Mouse (Mus musculus) intestine, embryonic 16.5 days (tissue): ENCODE results near the gene Thg1l. TPM values are rescaled to one million over a fixed set of nuclear protein-coding genes. Genes with fewer than 3 reads are reported as not detected.
A peak's percentile ranks its signal among the peaks of the same experiment; 100 is the strongest.

Source experiments
- ATAC-seq: fragments of 200-750 bp; cut with Nextera tagmentation; 2 replicates; pipeline ENCODE4 v1.8.0; 2017; ENCODE audit warnings: moderate TSS enrichment, moderate library complexity
- H3K27ac ChIP-seq: fragments of 300-500 bp; sonication (generic); 2 replicates; pipeline ENCODE4 v1.5.1; 2014; ENCODE audit warnings: mild to moderate bottlenecking, low read length
- H3K27me3 ChIP-seq: fragments of 300-500 bp; sonication (generic); replicated peaks from 2 replicates; pipeline ENCODE4 v1.6.1; 2014; ENCODE audit warnings: low read length, control low read depth, mixed read lengths; ENCODE audit not compliant: control insufficient read depth, insufficient read depth
- H3K36me3 ChIP-seq: fragments of 300-500 bp; sonication (generic); 2 replicates; pipeline ENCODE4 v1.6.1; 2014; ENCODE audit warnings: low read length, control low read depth; ENCODE audit not compliant: control insufficient read depth, insufficient read depth
- H3K4me1 ChIP-seq: fragments of 300-500 bp; sonication (generic); 2 replicates; pipeline ENCODE4 v1.6.1; 2014; ENCODE audit warnings: low read length, control low read depth, mixed read lengths; ENCODE audit not compliant: control insufficient read depth, insufficient read depth
- H3K4me2 ChIP-seq: fragments of 300-500 bp; sonication (generic); 2 replicates; pipeline ENCODE4 v1.6.1; 2014; ENCODE audit warnings: low read depth, low read length, control low read depth
- H3K4me3 ChIP-seq: fragments of 300-500 bp; sonication (generic); 2 replicates; pipeline ENCODE4 v1.5.1; 2014; ENCODE audit warnings: mild to moderate bottlenecking, low read length
- H3K9ac ChIP-seq: fragments of 300-500 bp; sonication (generic); 2 replicates; pipeline ENCODE4 v1.6.1; 2014; ENCODE audit warnings: low read depth, low read length
- H3K9me3 ChIP-seq: fragments of 300-500 bp; sonication (generic); 2 replicates; pipeline ENCODE4 v1.6.1; 2016; ENCODE audit warnings: low read length, control low read depth; ENCODE audit not compliant: control insufficient read depth
- WGBS: fragments of 180-500 bp; shearing (Covaris S2); extraction: QIAGEN DNeasy Blood & Tissue Kit; methylation state at CpG from one replicate; pipeline ENCODE4 v1.1.7; 2014; 5-methylcytosine and 5-hydroxymethylcytosine counted together
- polyA plus RNA-seq: library from polyadenylated mRNA; unstranded; fragments of >200 nt; fragmentation: Nextera tagmentation; extraction: Ambion mirVana; gene quantifications from 2 replicates; pipeline ENCODE4 v1.2.1, GENCODE M21; 2015

The Thg1l gene
- polyA plus RNA-seq, 1 experiment from 2014 or later: 13.5 TPM

DNA sequence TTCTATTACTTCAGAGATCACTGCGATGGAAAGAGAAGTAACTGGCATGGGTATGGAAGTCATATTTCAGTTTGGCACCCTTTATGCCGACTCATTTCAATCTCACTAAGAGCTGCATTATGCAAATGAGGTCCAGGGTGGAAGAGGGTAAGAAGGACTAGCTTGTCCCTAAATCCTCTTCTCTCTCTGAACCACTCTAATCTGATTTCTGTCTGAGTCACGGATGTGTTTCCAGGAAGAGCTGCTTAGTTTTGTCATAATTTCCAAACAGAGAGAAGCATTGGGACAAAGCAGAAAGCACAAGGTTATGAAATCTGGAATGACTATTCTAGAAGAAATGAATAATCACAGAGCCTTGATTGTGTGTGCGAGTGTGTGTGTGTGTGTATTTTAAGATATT is 11.6 kb upstream of the Thg1l start:
- Histone ChIP-seq H3K4me3 (no peak overlapping the region), H3K36me3 (no peaks in the 10 kb centered on the region), H3K4me1 (no peaks in the 10 kb centered on the region), H3K27me3 (no peaks in the 10 kb centered on the region), H3K27ac (no peak overlapping the region), H3K9me3 (no peaks in the 10 kb centered on the region), H3K9ac (no peak overlapping the region), H3K4me2 (no peak overlapping the region)
- 81% methylated on average over 4 of the region's 4 CpGs for WGBS
- ATAC-seq: no peak

DNA sequence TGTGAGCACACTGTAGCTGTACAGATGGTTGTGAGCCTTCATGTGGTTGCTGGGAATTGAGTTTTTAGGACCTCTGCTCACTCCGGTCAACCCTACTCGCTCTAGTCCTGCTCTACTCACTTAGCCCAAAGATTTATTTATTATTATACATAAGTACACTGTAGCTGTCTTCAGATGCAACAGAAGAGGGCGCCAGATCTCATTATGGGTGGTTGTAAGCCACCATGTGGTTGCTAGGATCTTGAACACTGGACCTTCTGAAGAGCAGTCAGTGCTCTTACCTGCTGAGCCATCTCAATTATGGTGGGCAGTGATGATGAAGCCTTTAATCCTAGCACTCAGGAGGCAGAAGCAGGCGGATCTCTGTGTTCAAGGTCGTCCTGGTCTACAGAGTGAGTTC is 4.7 kb upstream of the Thg1l start:
- no peak overlapping the region for H3K4me2 ChIP-seq
- H3K4me3 ChIP-seq: no peak overlapping the region
- H3K4me1 ChIP-seq: no peaks in the 10 kb centered on the region
- WGBS: 84% methylated on average over 5 of the region's 5 CpGs
- no peak for ATAC-seq
- H3K27me3 ChIP-seq: no peaks in the 10 kb centered on the region
- no peaks in the 10 kb centered on the region for H3K36me3 ChIP-seq
- no peak overlapping the region for H3K27ac ChIP-seq
- H3K9me3 ChIP-seq: no peaks in the 10 kb centered on the region
- no peak overlapping the region for H3K9ac ChIP-seq

DNA sequence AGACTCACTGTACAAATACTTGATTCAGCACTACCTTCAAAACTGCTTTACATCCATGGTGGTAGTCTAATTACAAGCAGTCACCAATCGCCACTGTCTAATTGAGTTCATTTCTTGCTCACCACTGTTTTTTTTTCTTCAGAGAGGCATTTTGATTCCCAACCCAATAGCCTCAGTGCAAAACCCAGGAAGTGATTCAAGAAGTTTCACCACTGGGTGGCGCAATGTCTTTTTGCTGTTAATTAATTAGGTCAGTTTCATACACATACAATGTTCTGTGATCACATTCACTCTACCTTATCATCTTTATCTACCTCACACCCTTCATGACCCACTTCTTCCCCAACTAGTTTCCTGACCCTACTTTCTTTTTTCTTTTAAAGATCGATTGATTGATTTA is 4.3 kb upstream of the Thg1l start:
- Histone ChIP-seq H3K27me3 (no peaks in the 10 kb centered on the region), H3K36me3 (no peaks in the 10 kb centered on the region), H3K27ac (no peak overlapping the region), H3K4me2 (no peak overlapping the region), H3K9ac (no peak overlapping the region), H3K4me1 (no peaks in the 10 kb centered on the region), H3K9me3 (no peaks in the 10 kb centered on the region), H3K4me3 (no peak overlapping the region)
- ATAC-seq: no peak
- WGBS: 79% methylated on average over 3 of the region's 3 CpGs

DNA sequence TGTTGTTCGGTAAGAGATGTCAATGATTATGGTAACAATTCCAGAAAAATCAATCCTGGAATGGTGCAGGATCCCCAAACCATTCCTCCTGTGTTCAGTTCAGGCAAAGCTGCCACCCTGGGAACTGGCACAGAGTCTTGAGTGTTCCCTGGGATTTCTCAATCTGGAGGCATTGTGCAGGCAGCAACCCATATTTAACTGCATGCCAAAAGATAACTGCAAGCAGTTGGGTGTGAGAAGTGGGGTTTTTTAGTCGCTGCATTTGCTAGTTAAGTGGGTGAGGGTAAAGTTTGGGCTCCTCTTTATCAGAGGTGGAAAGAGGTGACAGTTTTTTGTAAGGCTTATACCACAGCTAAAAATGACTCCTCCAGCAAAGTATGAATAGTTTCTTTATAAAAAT is 7.8 kb downstream of the Thg1l start:
- Histone ChIP-seq H3K4me3 (no peak overlapping the region), H3K4me1 (peaks cover 9% of the 10 kb centered on the region), H3K9ac (no peak overlapping the region), H3K4me2 (no peak overlapping the region), H3K27me3 (no peaks in the 10 kb centered on the region), H3K36me3 (peaks cover 7% of the 10 kb centered on the region; the same call in 1 of the 2 replicates), H3K27ac (no peak overlapping the region), H3K9me3 (no peaks in the 10 kb centered on the region)
- no peak for ATAC-seq
- WGBS: 80% methylated on average over 2 of the region's 2 CpGs

DNA sequence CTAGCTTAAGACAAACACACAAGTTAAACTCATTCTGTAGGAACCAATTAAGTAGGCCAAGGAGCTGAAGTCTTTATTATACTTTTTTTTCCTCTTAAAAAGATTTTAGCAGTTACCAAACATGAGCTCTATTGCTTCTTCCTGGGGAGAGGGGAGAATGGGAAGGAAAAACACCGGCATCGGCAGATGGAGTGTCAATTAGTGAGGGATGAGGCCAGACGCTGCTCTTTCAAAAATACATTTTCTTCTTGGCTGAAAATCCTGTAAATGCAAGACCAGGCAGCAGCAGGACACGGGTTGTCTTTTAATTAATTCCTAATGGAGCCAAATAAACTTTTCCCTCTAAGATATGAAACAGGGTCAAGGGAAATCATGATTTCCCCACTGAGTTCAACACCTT is 8.5 kb downstream of the Thg1l start:
- Histone ChIP-seq H3K4me2 (no peak overlapping the region), H3K4me3 (no peak overlapping the region), H3K4me1 (peaks cover 9% of the 10 kb centered on the region), H3K27ac (no peak overlapping the region), H3K27me3 (no peaks in the 10 kb centered on the region), H3K36me3 (peaks cover 7% of the 10 kb centered on the region; the same call in 1 of the 2 replicates), H3K9me3 (no peaks in the 10 kb centered on the region), H3K9ac (no peak overlapping the region)
- 83% methylated on average over 4 of the region's 4 CpGs for WGBS
- no peak for ATAC-seq

DNA sequence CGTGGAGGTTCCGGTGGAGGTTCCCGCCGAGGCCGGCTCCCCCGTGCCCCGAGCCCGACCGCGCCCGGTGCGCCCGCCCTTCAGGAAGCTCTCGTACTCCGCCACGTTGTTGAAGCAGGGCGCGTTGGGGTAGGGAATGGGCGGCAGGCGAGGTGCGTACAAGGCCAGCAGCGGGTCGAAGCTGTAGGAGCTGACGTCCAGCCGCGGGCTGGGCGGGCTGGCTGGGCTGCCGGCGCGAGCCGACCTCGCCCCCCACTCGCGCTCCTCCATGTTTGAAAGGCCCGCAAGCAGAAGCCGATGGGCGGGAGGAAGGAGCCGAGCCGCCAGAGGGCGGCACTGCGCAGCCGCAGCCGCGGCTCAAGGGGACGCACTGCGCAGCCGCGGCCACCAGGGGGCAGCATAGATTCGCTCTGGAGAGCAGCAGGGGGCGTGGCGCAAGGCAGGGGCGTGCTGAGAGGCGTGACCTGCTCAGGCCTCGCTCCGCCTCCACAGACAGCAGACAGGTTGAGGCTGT is 10.6 kb downstream of the Thg1l start, which contains the start of gene Lsm11:
Gene Lsm11, minus strand, starts transcription at position 293 of the 514 bp plus-strand sequence.
- Histone ChIP-seq H3K36me3 (peaks cover 3% of the 10 kb centered on the region; the same call in 1 of the 2 replicates), H3K4me3 (peak within 1 kb of the TSS; percentile 90), H3K27ac (peak within 1 kb of the TSS; percentile 47), H3K4me2 (peak within 1 kb of the TSS; percentile 83), H3K9ac (peak within 1 kb of the TSS; percentile 91), H3K9me3 (no peaks in the 10 kb centered on the region), H3K4me1 (peaks cover 9% of the 10 kb centered on the region), H3K27me3 (no peaks in the 10 kb centered on the region)
- WGBS: under 1% methylated on average over 53 of the region's 55 CpGs
- ATAC-seq: peak; percentile 93

DNA sequence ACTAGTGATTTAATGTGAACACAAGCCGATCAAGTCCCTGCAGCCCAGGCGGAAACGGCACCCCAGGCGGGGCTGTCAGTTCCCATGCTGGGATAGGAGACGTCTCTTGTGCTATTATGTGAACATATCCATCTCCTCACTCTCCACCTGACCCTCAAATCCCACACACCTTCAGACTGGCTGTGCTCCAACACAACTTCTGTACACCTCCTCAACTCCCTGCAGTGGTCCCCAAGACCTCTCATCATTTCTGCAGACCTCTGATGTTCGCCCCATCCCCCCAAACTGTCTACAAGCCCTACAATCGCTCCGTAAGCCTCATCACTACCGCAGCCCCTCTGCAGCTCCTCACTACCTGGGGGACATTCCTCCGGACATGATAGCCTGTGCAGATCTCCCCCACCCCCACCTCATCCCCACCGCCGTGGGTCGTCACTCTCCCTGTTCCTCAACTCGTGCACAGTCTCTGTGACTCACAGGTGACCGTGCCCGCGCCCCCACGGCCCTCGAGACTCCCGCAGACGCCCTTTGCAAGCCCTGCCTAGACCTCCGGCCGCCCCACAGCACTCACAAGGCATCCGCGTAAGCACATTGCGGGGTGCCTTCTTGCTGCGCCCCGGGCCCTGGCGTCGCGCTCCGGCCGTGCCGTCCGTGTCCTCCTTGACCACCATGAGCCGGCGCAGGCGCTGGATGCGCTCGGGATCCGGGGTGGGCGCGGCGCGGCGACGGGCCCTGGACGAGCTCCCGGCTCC is 11.2 kb downstream of the Thg1l start:
- Histone ChIP-seq H3K4me2 (peak overlapping the region; percentile 83), H3K9me3 (no peaks in the 10 kb centered on the region), H3K27me3 (no peaks in the 10 kb centered on the region), H3K4me1 (peaks cover 9% of the 10 kb centered on the region), H3K36me3 (no peaks in the 10 kb centered on the region), H3K27ac (peak overlapping the region; percentile 47), H3K4me3 (peak overlapping the region; percentile 90), H3K9ac (peak overlapping the region; percentile 91)
- under 1% methylated on average over 40 of the region's 49 CpGs for WGBS
- peak; percentile 59 for ATAC-seq

DNA sequence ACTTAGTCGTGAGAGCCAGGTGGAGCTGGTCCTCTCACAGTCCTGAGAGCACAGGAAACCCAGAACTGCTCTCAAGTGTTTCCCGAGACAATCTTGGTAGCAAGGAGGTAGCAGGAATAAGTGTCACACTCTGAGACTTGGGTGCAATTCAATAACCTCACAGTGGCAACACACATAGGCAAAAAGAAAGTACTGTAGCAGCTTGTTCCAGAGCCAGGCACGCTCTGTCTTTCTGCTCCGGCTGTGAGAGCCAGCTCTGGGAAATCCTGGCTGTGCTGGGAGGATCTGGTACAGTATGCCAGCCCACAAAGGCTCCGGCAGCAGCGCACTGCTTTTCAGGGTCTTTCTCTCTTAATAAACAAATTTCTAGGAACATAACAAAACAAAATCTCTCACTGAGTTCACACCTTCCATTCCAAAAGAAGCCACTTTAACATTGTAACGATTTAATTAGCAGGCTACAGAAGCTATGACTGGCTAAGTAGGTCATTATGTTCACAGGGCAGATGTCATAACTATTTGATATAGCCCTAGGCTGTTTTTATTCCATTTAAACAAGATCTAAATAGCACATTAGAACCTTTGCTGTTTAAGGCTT is 12.1 kb downstream of the Thg1l start:
- ATAC-seq: no peak
- no peaks in the 10 kb centered on the region for H3K27me3 ChIP-seq
- 47% methylated on average over 7 of the region's 7 CpGs for WGBS
- H3K36me3 ChIP-seq: no peaks in the 10 kb centered on the region
- peak overlapping the region; percentile 91 for H3K9ac ChIP-seq
- H3K4me3 ChIP-seq: peak overlapping the region; percentile 90
- H3K4me2 ChIP-seq: peak overlapping the region; percentile 83
- no peak overlapping the region for H3K27ac ChIP-seq
- peaks cover 9% of the 10 kb centered on the region for H3K4me1 ChIP-seq
- H3K9me3 ChIP-seq: no peaks in the 10 kb centered on the region

DNA sequence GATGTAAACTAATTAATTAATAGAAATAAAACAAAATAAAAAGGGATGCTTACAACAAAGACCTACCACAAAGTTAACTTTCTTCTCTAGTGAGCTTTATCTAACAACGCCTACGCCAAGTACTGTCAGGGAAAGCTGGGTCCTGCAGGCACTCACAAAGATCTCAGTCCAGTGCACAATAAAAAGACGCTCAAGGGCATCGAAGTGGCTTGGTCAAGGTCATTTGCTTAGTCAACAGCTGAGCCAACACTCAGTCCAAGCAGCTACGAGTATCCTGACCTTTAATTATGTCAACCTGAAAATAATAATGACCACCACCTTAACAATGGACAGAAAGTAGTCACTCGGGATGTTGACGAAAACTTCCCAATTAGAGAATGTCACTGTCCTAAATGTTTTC is 13.0 kb downstream of the Thg1l start:
- ATAC-seq: no peak
- no peak overlapping the region for H3K9ac ChIP-seq
- H3K27ac ChIP-seq: no peak overlapping the region
- H3K4me3 ChIP-seq: no peak overlapping the region
- H3K4me1 ChIP-seq: peaks cover 9% of the 10 kb centered on the region
- H3K9me3 ChIP-seq: no peaks in the 10 kb centered on the region
- H3K36me3 ChIP-seq: no peaks in the 10 kb centered on the region
- no peak overlapping the region for H3K4me2 ChIP-seq
- 93% methylated on average over 7 of the region's 7 CpGs for WGBS
- no peaks in the 10 kb centered on the region for H3K27me3 ChIP-seq
